Mouse (Mus musculus): ENCODE measurements around the gene Tns3. TPM values are rescaled to one million over a fixed set of nuclear protein-coding genes. Genes with fewer than 3 reads are reported as not detected.

Gene Tns3
- polyA plus RNA-seq, 1 experiment from 2014 or later: 5.5 TPM

DNA sequence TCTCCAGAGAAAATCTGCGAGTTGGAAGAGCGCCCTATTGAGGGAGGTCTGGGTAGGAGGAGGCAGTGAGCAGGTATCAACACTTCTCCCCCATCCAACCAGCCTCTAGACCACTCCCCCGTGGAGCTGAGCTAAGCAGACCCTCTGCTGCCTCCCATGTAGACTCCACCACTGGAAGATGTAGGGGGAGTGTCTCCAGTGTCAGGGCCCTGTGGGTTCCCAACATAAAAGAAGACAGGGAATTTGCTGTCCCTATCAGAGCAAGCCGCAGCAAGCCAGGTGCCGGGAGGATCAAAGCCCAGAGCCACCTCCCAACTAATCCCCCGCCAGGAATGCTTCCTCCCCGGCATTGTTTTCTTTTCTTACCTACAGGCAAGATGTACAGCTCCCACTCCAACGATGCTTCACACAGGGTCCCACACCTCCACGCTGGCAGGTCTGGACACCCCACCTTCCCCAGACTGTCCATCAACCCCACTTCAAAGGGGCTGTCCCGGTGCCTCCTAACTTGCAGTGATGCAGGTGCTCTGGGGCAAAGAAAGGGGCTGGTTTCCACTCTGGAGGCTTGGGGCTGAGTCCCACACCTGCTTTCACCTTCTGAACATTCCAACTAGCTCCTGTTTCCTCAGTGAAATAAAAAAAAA is 22.6 kb downstream of the Tns3 start:
- Histone ChIP-seq H3K27ac (ENCODE audit: low read depth, low read length) (no peak overlapping the region), H3K36me3 (ENCODE audit: control insufficient read depth, insufficient read depth, low read length) (no peaks in the 10 kb centered on the region), H3K9me3 (ENCODE audit: control insufficient read depth, low read length) (no peaks in the 10 kb centered on the region), H3K9ac (replicated peaks; ENCODE audit: low read depth, low read length) (no peak overlapping the region), H3K4me2 (ENCODE audit: low read depth, low read length) (no peak overlapping the region), H3K4me1 (ENCODE audit: control insufficient read depth, insufficient read depth, low read length) (no peaks in the 10 kb centered on the region), H3K4me3 (ENCODE audit: low read depth, low read length) (no peak overlapping the region), H3K27me3 (ENCODE audit: control insufficient read depth, insufficient read depth, low read length) (no peaks in the 10 kb centered on the region)
- no peak for ATAC-seq (ENCODE audit: low read depth)
- WGBS: 27% methylated on average over 10 of the region's 10 CpGs

DNA sequence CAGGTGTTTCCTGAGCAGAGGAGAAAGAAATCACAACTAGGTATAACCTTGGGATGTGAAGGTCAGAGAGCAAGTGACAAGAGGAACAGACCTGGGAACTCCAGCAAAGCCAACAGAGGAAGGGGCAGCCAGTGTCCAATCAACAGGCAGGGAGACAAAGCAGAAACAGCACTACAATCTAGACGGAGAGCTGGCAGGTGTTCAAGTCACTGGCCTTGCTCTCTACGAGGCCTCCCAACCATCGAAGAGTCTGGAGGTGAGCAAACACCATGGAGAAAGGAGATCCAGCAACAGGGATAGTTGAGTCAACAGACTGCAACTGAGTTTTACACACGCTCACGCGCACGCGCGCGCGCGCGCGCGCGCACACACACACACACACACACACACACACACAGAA is 24.6 kb downstream of the Tns3 start:
- H3K27me3 ChIP-seq (ENCODE audit: control insufficient read depth, insufficient read depth, low read length): no peaks in the 10 kb centered on the region
- H3K9me3 ChIP-seq (ENCODE audit: control insufficient read depth, low read length): no peaks in the 10 kb centered on the region
- H3K4me1 ChIP-seq (ENCODE audit: control insufficient read depth, insufficient read depth, low read length): no peaks in the 10 kb centered on the region
- no peak overlapping the region for H3K4me3 ChIP-seq (ENCODE audit: low read depth, low read length)
- WGBS: 95% methylated on average over 16 of the region's 16 CpGs
- no peak overlapping the region for H3K9ac ChIP-seq (replicated peaks; ENCODE audit: low read depth, low read length)
- H3K36me3 ChIP-seq (ENCODE audit: control insufficient read depth, insufficient read depth, low read length): no peaks in the 10 kb centered on the region
- no peak overlapping the region for H3K4me2 ChIP-seq (ENCODE audit: low read depth, low read length)
- H3K27ac ChIP-seq (ENCODE audit: low read depth, low read length): no peak overlapping the region
- ATAC-seq (ENCODE audit: low read depth): no peak

- H3K27ac ChIP-seq (ENCODE audit: low read depth, low read length): no peak overlapping the region
- no peak overlapping the region for H3K4me3 ChIP-seq (ENCODE audit: low read depth, low read length)
- H3K27me3 ChIP-seq (ENCODE audit: control insufficient read depth, insufficient read depth, low read length): no peaks in the 10 kb centered on the region
- WGBS: 95% methylated on average over 6 of the region's 6 CpGs
- H3K9me3 ChIP-seq (ENCODE audit: control insufficient read depth, low read length): no peaks in the 10 kb centered on the region
- H3K36me3 ChIP-seq (ENCODE audit: control insufficient read depth, insufficient read depth, low read length): no peaks in the 10 kb centered on the region
- H3K4me2 ChIP-seq (ENCODE audit: low read depth, low read length): no peak overlapping the region
- H3K9ac ChIP-seq (replicated peaks; ENCODE audit: low read depth, low read length): no peak overlapping the region
- ATAC-seq (ENCODE audit: low read depth): no peak
- H3K4me1 ChIP-seq (ENCODE audit: control insufficient read depth, insufficient read depth, low read length): no peaks in the 10 kb centered on the region
These were observed 25.2 kb downstream of the Tns3 start for GRCm38 (mm10) chr11:8639007-8639718.

DNA sequence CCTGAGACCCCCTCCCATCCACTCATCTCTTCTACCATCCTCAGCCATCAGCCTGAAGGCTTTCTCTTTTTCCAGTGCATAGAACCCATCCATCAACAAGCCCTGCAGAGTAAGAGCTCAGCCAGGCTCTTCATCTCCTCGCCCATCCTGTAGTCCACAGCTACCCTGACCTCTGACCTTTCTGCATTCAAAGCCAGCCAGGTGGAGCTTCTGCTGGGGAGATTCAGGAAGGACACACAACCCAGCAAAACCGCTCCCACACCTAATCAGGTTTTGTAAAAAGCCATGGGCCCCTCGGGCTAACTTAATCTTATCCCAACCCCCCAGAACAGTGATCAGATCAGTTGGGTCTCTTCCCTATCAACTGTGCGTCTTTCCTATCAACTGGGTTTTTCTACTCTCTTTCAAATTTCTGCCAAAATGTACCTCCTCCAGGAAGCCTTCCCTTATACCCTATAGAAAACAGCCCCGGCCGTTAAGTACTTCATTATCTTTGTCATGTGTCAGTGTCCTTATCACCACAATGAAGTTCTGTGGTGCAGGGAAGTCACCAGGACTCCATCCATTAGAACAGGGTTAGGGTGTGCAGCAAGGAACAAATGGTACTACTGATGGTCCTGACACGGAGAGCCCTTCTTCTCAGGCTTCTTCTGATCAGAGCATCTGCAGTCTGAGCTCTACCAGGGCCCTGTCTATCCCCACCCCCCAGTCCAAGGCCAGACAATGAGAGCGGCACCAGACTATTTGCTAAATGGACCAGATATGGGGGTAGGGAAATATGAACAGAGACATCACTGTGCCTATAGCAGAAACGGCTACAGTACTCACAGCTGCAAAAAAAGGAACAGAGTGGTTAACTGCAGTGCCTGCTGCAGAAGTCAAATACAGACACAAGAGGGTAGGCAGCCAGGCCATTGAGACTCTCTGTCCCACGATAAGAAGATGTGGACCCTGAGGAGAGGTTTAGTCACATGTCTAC is 26.6 kb downstream of the Tns3 start:
- Histone ChIP-seq H3K9me3 (ENCODE audit: control insufficient read depth, low read length) (no peaks in the 10 kb centered on the region), H3K36me3 (ENCODE audit: control insufficient read depth, insufficient read depth, low read length) (no peaks in the 10 kb centered on the region), H3K4me2 (ENCODE audit: low read depth, low read length) (no peak overlapping the region), H3K27ac (ENCODE audit: low read depth, low read length) (no peak overlapping the region), H3K4me3 (ENCODE audit: low read depth, low read length) (no peak overlapping the region), H3K4me1 (ENCODE audit: control insufficient read depth, insufficient read depth, low read length) (no peaks in the 10 kb centered on the region), H3K9ac (replicated peaks; ENCODE audit: low read depth, low read length) (no peak overlapping the region), H3K27me3 (ENCODE audit: control insufficient read depth, insufficient read depth, low read length) (no peaks in the 10 kb centered on the region)
- ATAC-seq (ENCODE audit: low read depth): no peak
- 85% methylated on average over 10 of the region's 10 CpGs for WGBS

GRCm38 (mm10) chr11:8636680-8637079 is 27.7 kb downstream of the Tns3 start:
- Histone ChIP-seq H3K9me3 (ENCODE audit: control insufficient read depth, low read length) (no peaks in the 10 kb centered on the region), H3K4me1 (ENCODE audit: control insufficient read depth, insufficient read depth, low read length) (no peaks in the 10 kb centered on the region), H3K36me3 (ENCODE audit: control insufficient read depth, insufficient read depth, low read length) (no peaks in the 10 kb centered on the region), H3K27me3 (ENCODE audit: control insufficient read depth, insufficient read depth, low read length) (no peaks in the 10 kb centered on the region), H3K27ac (ENCODE audit: low read depth, low read length) (no peak overlapping the region), H3K4me3 (ENCODE audit: low read depth, low read length) (no peak overlapping the region), H3K9ac (replicated peaks; ENCODE audit: low read depth, low read length) (no peak overlapping the region), H3K4me2 (ENCODE audit: low read depth, low read length) (no peak overlapping the region)
- ATAC-seq (ENCODE audit: low read depth): no peak
- WGBS: 91% methylated on average over 1 of the region's 1 CpGs

- Histone ChIP-seq H3K9ac (replicated peaks; ENCODE audit: low read depth, low read length) (no peak overlapping the region), H3K4me1 (ENCODE audit: control insufficient read depth, insufficient read depth, low read length) (no peaks in the 10 kb centered on the region), H3K36me3 (ENCODE audit: control insufficient read depth, insufficient read depth, low read length) (no peaks in the 10 kb centered on the region), H3K27ac (ENCODE audit: low read depth, low read length) (no peak overlapping the region), H3K9me3 (ENCODE audit: control insufficient read depth, low read length) (no peaks in the 10 kb centered on the region), H3K4me2 (ENCODE audit: low read depth, low read length) (no peak overlapping the region), H3K27me3 (ENCODE audit: control insufficient read depth, insufficient read depth, low read length) (no peaks in the 10 kb centered on the region), H3K4me3 (ENCODE audit: low read depth, low read length) (no peak overlapping the region)
- no peak for ATAC-seq (ENCODE audit: low read depth)
- 53% methylated on average over 3 of the region's 3 CpGs for WGBS
These were observed 28.6 kb downstream of the Tns3 start for GRCm38 (mm10) chr11:8635778-8636177.

DNA sequence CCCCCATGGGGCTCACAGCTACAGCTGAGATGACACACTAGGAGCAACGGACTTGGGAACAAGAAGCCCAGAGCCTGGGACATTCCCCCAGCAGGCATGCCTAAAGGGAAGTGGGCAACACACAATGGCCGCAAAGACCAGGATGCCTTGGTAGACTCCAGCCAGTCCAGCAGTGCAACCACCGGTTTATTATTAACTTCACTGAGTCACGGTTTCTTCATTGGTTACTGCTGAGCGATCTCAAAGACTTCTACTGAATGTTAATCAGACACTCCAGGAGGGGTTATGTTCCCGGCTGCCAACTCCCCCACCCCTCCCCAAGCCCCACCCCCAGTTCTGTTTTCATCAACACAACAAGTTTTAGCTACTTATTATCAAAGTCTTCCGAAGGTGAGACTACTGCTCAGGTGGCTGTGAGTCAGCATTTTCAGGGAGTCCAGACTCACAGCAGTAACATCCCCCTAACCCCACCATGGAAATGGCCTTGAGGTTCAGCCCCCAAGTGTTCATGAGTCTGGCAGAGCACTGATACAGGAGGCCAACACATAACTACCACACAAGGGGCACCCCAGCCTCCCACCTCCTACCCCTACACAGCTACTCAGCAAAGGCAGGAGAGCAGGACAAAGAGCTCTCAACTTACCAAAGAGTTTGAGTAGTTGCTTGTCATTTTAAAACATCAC is 29.5 kb downstream of the Tns3 start:
- Histone ChIP-seq H3K27me3 (ENCODE audit: control insufficient read depth, insufficient read depth, low read length) (no peaks in the 10 kb centered on the region), H3K4me2 (ENCODE audit: low read depth, low read length) (no peak overlapping the region), H3K9ac (replicated peaks; ENCODE audit: low read depth, low read length) (no peak overlapping the region), H3K36me3 (ENCODE audit: control insufficient read depth, insufficient read depth, low read length) (no peaks in the 10 kb centered on the region), H3K4me1 (ENCODE audit: control insufficient read depth, insufficient read depth, low read length) (no peaks in the 10 kb centered on the region), H3K27ac (ENCODE audit: low read depth, low read length) (no peak overlapping the region), H3K9me3 (ENCODE audit: control insufficient read depth, low read length) (no peaks in the 10 kb centered on the region), H3K4me3 (ENCODE audit: low read depth, low read length) (no peak overlapping the region)
- WGBS: 61% methylated on average over 7 of the region's 7 CpGs
- ATAC-seq (ENCODE audit: low read depth): no peak

GRCm38 (mm10) chr11:8632163-8632562 is 32.2 kb downstream of the Tns3 start:
- H3K4me1 ChIP-seq (ENCODE audit: control insufficient read depth, insufficient read depth, low read length): no peaks in the 10 kb centered on the region
- H3K27ac ChIP-seq (ENCODE audit: low read depth, low read length): no peak overlapping the region
- 83% methylated on average over 5 of the region's 5 CpGs for WGBS
- no peaks in the 10 kb centered on the region for H3K36me3 ChIP-seq (ENCODE audit: control insufficient read depth, insufficient read depth, low read length)
- H3K9me3 ChIP-seq (ENCODE audit: control insufficient read depth, low read length): no peaks in the 10 kb centered on the region
- no peak for ATAC-seq (ENCODE audit: low read depth)
- H3K9ac ChIP-seq (replicated peaks; ENCODE audit: low read depth, low read length): no peak overlapping the region
- no peak overlapping the region for H3K4me3 ChIP-seq (ENCODE audit: low read depth, low read length)
- no peaks in the 10 kb centered on the region for H3K27me3 ChIP-seq (ENCODE audit: control insufficient read depth, insufficient read depth, low read length)
- H3K4me2 ChIP-seq (ENCODE audit: low read depth, low read length): no peak overlapping the region

Measured in neural tube, embryonic 14.5 days (tissue).